Mouse (Mus musculus) CD4-positive, CD25-positive, alpha-beta regulatory T cell, adult 2 months (primary cell): ENCODE results near the gene Masp1.

Experiments used
- DNase-seq: peaks from one replicate; pipeline ENCODE4 v3.0.0-alpha.2; 2012; ENCODE audit warnings: low read depth, low spot score

Gene Masp1

DNA sequence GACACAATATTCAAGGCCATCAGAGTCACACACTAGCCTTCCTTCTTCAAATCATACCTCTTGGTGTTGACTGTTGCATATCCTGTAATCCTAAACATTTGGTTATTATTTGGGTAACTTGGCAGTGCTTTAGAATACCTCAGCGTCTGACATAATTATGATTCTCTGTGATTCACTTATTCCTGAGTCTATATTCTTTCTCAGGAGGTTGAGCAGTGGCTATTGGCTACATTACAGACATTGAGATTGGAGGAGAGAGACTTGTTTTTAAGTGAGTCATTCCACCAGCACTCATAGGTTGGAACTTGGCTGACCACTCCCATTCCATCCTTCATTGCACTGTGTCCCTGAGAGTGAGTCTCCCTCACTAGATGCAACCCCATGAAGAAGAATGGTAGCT, 7.2 kb downstream of the Masp1 start:
- no peak for DNase-seq

DNA sequence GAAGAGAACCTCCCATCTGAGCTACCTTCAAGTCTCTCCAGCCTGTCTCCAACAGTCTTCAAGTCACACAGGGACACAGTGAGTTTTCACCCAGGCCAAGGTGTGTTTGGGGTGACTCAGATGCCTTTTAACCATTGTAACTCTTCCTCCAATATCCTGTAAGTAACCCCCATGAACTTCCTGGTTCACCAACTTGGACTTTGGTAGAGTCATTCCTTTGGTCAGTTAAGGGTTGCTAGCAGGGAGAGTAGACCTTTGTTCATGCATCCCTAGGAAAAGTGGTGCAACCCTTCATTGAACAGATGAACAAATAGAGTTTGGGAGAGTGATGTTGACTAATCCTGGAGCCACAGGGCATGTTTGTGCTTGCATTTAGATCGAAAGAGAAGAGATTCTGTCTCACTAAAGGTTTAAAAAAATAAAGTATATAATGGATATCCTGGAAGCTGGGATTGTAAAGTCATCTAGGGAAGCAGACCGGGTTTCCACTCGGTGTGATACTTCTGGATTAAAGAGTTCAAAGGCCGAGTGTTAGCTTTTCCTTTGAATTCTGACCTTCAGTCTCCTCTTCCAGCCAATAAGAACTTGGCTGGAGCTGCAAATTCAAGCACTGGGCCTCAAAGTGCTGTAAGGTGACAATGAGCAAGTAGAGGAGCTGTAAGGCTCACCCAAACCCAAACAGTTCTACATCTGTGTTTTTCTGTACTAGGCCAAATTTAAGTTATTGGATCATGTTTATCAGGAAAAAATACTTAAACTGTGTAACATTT, 9.3 kb downstream of the Masp1 start:
- DNase-seq, result no peak

DNA sequence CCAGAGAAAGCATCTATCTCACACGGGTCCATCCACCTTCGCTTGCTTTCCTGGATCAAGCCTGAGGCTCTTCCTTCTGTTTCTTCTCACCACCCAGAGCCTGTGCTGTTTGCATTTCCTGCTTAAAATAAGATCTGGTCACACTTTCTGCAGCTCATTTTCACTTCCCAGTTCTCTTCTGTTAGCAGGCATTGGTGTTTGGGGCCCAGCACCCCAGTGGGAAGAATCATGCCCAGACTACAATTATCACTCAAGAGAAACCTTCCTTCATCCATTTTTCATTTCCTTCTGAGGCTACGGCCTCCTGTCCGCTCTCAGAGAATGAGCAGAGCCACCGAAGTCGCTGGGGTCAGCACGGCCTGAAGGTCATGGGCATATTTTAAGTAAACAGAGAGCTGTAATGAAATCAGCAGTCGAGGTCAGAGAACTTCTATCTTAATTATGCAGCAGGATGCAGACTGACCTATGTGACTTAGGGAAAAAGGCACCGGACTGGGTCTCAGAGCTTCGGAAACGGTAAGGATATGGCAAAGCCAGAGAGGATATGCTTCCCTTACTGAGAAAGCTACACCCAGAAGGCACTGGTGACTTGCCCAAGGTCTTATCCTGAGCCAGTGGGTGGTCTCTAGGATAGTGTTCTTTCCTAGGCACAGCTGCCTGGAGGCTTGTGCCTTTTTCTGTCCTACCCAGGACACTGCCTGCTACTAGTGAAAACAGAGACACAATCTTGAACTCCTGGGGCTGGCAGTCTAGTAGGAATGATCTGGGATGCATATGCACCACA, 14.5 kb downstream of the Masp1 start:
- DNase-seq, result no peak

DNA sequence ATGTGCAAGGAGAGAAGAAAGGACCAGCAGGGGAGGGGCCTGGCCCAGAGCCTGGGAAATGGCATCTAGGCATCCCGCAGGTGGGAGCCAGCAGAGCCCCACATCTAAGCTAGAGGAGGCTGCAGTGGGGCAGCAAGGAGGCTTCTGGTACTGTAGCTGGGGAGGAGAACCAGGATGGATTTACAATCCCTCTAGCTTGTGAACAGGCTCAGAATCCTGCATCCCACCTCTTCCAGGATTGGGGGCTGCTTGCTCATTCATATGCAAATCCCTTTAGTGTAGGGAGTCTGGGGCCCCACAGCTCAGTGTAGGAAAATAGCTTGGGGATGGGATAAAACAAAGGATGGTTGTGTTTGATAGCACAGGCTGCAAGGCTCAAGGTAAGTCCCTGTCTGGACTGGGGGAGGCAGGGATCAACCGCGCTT, 16.3 kb downstream of the Masp1 start:
- no peak for DNase-seq

DNA sequence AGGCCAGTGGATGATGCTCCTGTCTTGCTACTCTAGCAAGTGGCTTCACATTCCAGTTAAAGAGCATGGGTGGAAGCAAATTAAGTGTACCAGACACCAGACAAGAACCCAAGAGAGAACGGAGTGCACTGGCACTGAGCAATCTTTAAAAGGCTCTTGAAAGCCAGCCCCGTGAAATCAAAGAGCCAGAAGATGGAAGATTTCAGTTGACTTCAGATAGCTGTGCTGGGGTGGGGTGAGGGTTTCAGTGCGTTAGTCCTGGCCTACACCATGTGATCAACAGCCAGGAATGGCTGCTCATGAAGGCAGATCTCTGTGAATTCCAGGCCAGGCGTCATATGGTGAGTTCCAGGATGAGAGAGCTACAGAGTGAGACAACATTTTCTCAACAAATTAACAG, 17.3 kb downstream of the Masp1 start:
- no peak for DNase-seq

DNA sequence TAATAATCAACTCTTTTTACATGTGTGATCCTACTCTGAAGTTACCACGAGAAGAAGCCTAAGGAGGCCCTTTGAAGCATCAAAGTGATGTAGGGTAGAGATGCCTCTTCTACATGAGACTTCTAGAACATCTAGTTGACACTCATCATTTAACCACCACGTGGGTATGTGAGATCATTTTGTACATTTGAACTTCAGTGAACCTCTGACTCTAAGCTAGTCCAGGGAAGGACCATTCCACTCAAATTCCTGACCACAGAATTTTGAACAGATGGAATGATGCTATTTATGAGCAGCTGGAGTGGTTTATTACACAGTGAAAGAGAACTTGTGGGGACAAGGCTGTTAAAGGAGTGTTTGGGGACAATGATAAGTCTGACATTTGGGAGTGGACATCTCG, 18.1 kb downstream of the Masp1 start:
- no peak for DNase-seq

DNA sequence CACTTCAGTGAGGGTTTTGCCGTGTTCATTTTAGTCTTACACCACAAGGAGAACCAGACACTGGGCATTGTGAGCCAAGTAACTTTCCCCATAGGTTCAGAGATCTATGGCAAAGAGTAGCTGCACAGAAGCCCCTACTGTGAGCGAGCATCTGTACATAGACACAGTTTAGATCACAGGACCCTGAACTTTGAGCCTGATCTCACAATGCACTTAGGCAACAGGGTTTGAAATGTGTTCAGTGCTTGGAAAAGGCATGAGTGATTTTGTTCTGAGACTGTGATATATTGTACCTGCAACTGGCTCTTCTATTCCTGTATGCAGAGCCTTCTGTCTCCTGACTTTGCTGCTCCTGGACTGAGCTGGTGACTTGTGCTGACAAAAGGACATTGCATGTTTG, 19.3 kb downstream of the Masp1 start:
- no peak for DNase-seq

DNA sequence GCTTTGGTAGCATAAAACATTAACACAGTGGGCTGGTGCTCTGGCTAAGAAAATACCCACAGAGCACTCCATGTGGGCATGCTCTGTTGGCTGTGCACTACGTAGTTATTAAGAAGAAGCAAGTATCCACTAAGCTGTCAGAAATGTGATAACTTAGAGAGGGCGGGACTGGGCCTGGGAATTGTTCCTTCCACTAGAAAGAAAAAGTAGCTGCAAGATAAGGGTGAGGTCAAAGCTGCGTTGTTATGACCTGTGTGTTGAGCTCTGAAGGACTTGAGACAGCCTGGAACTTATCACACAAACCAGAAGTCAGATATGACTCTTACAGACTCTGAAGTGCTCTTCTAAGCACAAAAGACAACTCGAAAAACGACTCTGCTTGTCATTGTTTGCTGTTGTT, 20.1 kb downstream of the Masp1 start:
- no peak for DNase-seq

DNA sequence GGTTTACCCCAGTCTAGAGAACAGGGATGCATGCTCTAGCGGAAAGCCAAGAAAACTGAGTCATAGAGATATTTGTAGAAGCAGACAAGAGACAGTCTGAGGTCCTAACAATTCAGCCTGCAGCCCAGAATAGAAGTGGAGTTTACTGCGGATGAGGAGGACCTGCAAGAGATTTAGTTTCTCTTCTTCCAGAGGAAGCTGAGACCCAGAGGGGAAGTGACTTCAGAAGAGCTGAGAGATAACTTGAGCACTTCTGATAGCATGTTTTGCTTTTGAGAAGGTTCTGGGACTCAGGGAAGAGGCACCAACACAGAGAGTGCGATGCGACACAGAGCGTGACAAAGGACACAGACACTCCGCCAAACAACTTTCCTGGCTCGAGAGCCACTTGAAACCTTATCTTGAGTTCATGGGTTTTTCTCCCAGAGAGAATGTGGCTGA, 21.9 kb downstream of the Masp1 start:
- no peak for DNase-seq

DNA sequence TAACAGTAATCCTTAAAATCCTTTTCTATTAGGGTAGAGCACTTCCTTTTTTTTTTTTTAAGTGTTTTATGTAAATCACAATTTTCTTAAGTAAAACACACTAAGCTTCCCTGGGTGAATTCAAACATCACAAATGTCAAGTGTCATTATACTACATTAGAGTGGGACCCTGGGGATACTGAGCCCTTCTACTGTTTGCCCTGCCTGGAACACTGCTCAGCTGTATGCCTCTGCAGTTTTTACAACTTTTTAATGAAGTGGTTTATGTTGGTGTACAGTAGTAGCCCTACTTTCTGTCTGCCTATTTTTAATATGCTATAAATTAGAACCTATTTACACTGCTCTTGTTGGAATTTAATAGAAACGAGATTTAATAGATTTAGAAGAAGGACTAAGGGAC, 22.7 kb downstream of the Masp1 start:
- DNase-seq, result no peak

DNA sequence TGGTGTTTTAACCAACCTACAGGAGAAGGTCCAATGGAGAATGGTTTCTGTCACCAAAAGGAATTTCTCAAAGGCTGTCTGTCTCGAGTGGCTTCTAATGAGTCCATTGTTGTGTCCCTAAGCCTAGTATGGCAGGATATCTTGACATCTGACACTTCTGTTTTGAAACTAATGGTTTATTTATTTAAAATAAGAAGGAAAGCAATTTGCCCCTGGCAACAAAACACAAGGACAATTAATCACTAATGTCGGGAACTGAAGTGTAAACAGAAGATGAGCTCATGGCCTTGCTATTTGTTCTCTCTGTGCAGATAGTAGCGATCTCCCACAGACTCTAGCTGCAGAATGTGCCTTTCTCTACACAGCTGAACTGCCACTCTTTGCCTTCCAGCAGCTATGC, 23.2 kb downstream of the Masp1 start:
- DNase-seq, result no peak

DNA sequence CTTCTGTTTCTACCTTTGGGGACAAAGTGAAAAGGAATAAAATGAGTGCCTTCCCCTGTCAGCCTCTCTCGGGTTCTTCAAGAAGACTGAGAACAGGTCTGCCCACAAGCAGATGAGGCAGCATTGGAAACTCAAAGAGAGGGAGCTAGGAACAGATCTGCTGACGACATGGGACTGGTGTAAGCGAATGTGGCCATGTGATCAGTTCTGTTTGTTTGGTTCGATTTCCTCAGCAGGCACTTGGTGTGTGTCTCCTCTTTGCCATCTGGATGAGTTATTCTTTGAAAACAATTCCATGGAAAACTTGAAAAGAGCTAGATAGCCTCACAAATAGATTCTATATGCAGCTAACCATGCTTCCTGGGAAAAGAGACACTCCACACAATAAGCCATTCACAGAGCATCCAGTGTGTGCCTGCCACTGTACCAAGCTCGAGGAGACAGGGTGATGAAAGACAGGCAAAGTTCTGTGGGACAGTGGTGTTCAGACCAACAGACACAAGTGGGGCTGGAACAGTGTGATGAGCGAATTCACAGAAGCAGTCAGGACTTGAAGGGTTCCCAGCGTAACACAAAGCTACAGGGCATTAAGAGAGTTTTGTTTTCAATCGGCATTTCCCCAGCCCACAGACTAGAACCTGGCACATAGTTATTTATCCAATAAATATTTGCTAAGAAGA, 24.2 kb downstream of the Masp1 start:
- DNase-seq, result no peak

DNA sequence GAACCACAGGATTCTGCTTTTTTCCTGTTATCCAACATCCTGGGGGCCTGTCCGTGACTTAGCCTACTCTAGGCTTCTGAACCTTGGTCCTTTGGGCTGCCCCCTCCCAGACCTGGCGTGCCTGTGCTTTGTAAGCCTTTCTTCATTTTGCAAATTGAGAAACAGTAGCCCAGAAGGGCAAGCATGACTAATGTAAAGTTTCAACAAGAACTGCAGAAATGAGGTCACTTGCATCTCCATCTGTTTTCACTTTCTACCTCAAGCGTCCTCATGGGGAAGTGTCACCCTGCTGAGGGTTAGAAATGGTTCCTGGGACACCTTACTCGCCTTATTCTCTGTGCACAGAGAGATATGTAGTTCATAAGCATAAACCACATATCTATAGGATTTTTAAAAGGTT, 27.8 kb downstream of the Masp1 start:
- DNase-seq, result no peak

DNA sequence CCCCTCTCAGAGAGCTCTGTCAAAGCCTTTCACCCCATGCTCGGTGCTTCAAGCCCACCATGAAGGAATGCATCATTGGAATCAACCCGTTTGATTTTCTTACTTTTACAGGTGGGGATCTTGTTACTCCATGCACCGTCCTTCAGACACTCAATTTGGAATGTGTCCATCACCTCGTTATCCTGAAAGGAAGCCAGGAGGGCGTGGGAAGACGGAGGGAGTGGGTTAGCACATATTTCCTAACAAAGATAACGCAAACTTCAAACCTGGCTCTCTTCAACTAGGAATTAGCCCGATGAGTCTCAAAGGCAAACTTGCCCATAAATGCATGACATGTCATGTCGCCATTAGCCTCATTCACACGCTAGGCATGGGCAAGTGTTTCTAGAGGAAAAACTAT, 37.3 kb downstream of the Masp1 start:
- no peak for DNase-seq

DNA sequence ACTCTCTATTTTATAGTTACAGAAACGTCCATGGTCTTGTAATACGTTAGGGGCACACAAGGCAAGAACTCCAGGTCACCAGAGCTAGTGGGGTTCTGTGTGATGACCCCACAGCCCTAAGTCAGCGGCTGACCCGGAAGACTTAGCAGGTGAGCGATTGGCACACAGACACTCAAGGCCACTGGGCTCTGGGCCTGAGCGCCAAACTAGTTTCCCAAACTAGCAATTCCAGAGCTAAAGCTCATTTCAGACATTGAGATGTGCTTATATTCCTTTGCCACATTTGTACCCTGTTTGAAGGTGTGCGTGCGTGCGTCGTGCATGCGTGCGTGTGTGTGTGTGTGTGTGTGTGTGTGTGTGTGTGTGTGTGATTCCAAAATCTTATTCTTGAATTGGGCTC, 37.8 kb downstream of the Masp1 start:
- DNase-seq, result no peak

DNA sequence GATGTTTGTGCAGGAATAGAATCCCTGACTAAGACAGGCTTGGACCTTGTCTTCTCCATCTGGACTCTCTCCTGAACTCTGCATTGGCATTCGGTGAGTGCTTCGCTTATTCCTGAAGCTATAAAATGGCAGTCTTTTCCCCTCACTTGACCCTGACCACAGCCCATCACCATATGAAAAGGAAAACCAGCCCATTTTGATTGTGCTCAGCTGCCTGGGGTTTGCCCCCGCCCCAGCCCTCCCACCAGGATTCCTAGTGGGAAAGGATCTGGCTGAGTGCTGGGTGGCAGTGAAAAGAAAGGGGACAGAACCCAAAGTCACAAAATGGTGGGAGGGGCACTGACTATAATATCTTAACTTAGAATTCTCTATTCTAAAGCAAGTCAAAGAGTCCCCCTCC, 38.4 kb downstream of the Masp1 start:
- no peak for DNase-seq

DNA sequence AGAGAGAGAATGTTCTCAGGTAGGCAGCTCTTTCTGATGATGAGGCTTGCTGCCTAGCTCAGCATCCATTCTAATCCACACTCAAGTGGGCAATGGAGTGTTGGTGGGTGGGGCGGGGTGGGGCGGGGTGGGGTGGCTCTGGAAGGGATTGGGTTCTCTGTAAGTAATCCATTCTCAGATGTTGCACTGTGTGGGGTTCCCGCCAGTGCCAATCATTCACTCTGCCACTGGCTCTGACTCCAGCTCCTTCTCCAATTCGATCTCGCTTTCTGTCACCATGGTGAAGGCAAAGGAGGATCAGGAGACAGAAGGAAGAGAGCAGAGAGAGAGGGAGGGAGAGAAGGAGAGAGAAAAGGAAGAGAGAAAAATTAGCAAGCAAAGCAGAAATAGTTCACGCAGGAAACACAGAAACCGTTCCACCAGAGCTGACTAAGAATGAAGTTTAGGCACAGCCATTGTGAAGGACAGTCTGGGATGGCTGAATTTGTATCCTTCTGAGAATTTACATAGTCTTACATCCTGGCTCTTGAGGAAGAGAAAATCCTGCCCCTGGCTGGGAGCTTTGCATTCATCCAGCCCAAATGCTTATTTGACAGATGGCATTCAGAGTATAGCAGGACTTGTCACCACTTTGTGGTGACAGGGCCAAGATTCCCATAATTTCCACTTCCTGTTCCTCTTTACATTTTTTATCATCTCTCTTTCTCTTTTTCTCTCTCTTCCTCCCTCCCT, 40.6 kb downstream of the Masp1 start:
- no peak for DNase-seq

DNA sequence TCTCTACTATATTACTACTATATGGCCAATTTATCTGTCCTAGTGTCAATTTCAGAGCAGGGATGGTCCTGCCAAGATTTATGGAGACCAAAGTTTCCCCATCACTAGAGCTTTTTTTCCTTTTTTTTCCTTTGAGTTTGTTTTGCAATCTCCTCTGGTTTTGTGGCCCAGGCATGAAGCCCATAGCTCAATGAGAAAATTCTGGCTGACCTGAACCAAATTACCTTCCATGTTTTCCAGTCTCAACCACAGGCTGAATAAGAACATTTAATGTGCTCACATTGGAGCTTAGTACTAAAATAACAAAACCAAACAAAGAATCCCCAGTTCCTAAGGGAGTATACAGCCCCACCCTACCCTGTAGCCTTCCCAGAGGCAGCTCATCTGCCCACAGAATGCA, 44.0 kb downstream of the Masp1 start:
- DNase-seq, result no peak

DNA sequence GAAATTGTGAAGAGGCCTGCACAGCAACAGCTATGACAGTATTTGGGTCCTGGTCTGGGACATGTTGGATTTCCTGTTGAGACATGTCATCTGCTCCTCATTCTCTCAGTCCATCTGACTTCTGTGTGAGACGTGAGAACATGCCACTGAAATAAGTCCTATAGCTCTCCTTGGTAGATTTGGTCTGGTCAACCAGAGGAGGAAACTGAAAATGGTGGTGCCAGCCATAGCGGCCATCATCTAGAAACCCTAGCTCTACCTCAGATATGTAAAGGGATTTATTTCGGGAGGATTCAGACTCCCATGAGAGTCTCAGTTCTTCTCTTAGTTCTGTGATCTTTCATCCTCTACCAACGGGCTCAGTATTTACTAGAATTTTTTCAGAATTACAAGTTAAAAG, 45.0 kb downstream of the Masp1 start:
- DNase-seq, result no peak

DNA sequence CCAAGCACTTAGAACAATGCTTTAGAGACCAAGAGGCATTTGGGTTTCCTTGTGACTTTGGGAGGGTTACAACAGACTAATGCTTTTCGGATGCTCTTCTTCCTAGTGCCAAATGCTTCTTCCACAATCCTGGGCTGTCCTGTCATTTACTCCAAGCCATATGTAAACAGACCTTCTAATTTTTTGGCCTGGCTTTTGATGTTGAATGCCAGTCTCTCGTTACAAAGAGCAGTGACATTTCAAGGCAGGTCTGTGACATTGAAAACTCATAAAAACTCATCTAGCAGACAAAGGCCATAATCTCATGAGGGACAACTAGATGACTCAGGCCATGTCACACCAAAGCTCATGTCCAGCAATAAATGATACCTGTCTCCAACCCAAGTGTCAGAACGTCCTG, 48.6 kb downstream of the Masp1 start:
- DNase-seq, result no peak

DNA sequence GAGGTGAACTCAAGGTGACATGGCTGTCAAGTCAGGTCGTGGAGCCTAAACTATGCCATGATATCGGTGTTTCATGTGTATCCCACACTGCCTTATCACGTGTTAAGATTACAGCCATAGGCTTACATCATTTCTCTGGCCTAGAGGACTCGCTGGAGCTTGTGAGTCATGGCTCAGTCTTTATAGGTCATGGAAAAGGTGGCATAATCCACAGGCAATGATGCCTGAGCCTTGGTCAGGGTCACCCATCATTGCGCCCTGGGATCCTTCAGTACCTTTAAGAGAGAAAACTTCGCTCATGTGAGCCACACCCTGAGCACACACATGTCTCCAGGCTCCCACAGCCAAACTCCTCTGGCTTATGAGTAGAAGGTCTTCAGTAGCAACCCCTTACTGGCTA, 49.1 kb downstream of the Masp1 start:
- no peak for DNase-seq
